Mouse (Mus musculus): ENCODE results near the gene Zdhhc7.

Gene Zdhhc7

GRCm38 (mm10) chr8:120036111-120036510, 65.2 kb downstream of the Zdhhc7 start:
- no peak for DNase-seq (ENCODE audit: low read depth)

- DNase-seq (ENCODE audit: low read depth) = no peak
These were observed 66.8 kb downstream of the Zdhhc7 start for GRCm38 (mm10) chr8:120034471-120034870.

DNA sequence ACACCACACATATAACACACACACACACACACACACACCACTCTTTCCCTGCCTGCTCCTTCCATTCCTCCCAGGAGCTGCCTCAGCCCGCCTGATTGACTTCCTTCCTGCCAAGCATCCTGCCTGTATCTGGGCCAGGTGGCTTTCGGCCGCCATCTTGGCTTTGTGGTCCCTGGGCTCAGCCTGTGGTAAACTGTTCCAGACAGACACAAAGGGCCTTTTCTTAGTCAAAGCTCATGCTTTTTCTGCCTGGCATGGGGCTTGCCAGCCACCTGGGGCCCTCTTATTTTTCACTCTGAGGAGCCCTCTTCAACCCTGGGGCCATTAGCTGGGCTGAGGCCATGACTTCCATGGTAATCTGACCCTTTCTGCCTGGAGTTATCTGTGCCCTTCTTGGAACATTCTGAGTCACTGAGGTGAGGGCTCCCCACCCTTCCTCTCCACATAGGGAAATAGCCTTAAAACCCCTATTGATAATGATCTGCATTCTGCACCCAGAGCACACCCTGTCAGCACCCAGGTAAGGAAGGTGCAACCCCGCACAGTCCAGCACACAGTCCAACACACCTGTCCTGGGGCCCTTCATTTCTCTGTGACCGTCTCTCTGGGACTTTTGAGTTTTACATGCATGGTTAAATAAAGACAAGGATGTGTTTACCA, 68.6 kb downstream of the Zdhhc7 start:
- DNase-seq (ENCODE audit: low read depth) = no peak
